Mouse (Mus musculus): Measurements from ENCODE around the gene Fbxl14. TPM values are rescaled to one million over a fixed set of nuclear protein-coding genes. Genes with fewer than 3 reads are reported as not detected.
A peak's percentile ranks its signal among the peaks of the same experiment; 100 is the strongest.

Fbxl14 gene
- polyA plus RNA-seq, 1 experiment from 2014 or later, result 2.1 TPM

GRCm38 (mm10) chr6:119504756-119505155, 25.3 kb downstream of the Fbxl14 start:
- H3K9ac ChIP-seq (ENCODE audit: low read depth, low read length), result no peak overlapping the region
- no peaks in the 10 kb centered on the region for H3K9me3 ChIP-seq (ENCODE audit: control insufficient read depth, low read length)
- ATAC-seq, result no peak
- H3K4me2 ChIP-seq (ENCODE audit: low read length), result no peak overlapping the region
- H3K4me3 ChIP-seq (ENCODE audit: low read length), result no peak overlapping the region
- H3K27ac ChIP-seq (ENCODE audit: low read depth, low read length), result no peak overlapping the region
- 86% methylated on average over 8 of the region's 8 CpGs for WGBS
- no peaks in the 10 kb centered on the region for H3K27me3 ChIP-seq (replicated peaks; ENCODE audit: control insufficient read depth, insufficient read depth, low read length)
- H3K4me1 ChIP-seq (ENCODE audit: control insufficient read depth, insufficient read depth, low read depth, low read length), result no peaks in the 10 kb centered on the region
- H3K36me3 ChIP-seq (ENCODE audit: control insufficient read depth, insufficient read depth, low read length), result no peaks in the 10 kb centered on the region

- H3K27ac ChIP-seq (ENCODE audit: low read depth, low read length), result no peak overlapping the region
- no peak overlapping the region for H3K9ac ChIP-seq (ENCODE audit: low read depth, low read length)
- H3K4me1 ChIP-seq (ENCODE audit: control insufficient read depth, insufficient read depth, low read depth, low read length), result no peaks in the 10 kb centered on the region
- no peak for ATAC-seq
- H3K9me3 ChIP-seq (ENCODE audit: control insufficient read depth, low read length), result no peaks in the 10 kb centered on the region
- no peaks in the 10 kb centered on the region for H3K36me3 ChIP-seq (ENCODE audit: control insufficient read depth, insufficient read depth, low read length)
- 62% methylated on average over 9 of the region's 9 CpGs for WGBS
- no peaks in the 10 kb centered on the region for H3K27me3 ChIP-seq (replicated peaks; ENCODE audit: control insufficient read depth, insufficient read depth, low read length)
- H3K4me3 ChIP-seq (ENCODE audit: low read length), result no peak overlapping the region
- no peak overlapping the region for H3K4me2 ChIP-seq (ENCODE audit: low read length)
These were observed 26.2 kb downstream of the Fbxl14 start for GRCm38 (mm10) chr6:119505525-119506225.

- no peak overlapping the region for H3K4me2 ChIP-seq (ENCODE audit: low read length)
- WGBS, result 96% methylated on average over 6 of the region's 6 CpGs
- no peaks in the 10 kb centered on the region for H3K4me1 ChIP-seq (ENCODE audit: control insufficient read depth, insufficient read depth, low read depth, low read length)
- no peaks in the 10 kb centered on the region for H3K27me3 ChIP-seq (replicated peaks; ENCODE audit: control insufficient read depth, insufficient read depth, low read length)
- no peak overlapping the region for H3K4me3 ChIP-seq (ENCODE audit: low read length)
- no peak overlapping the region for H3K27ac ChIP-seq (ENCODE audit: low read depth, low read length)
- H3K9me3 ChIP-seq (ENCODE audit: control insufficient read depth, low read length), result no peaks in the 10 kb centered on the region
- H3K36me3 ChIP-seq (ENCODE audit: control insufficient read depth, insufficient read depth, low read length), result no peaks in the 10 kb centered on the region
- ATAC-seq, result no peak
- no peak overlapping the region for H3K9ac ChIP-seq (ENCODE audit: low read depth, low read length)
These were observed 28.8 kb downstream of the Fbxl14 start for GRCm38 (mm10) chr6:119508221-119508620.

- H3K4me3 ChIP-seq (ENCODE audit: low read length), result no peak overlapping the region
These were observed 29.3 kb downstream of the Fbxl14 start for GRCm38 (mm10) chr6:119508634-119509375.

GRCm38 (mm10) chr6:119509437-119510037, 30.1 kb downstream of the Fbxl14 start:
- peaks cover 3% of the 10 kb centered on the region for H3K4me1 ChIP-seq (ENCODE audit: control insufficient read depth, insufficient read depth, low read depth, low read length)
- no peaks in the 10 kb centered on the region for H3K27me3 ChIP-seq (replicated peaks; ENCODE audit: control insufficient read depth, insufficient read depth, low read length)
- no peak overlapping the region for H3K9ac ChIP-seq (ENCODE audit: low read depth, low read length)
- H3K9me3 ChIP-seq (ENCODE audit: control insufficient read depth, low read length), result no peaks in the 10 kb centered on the region
- 88% methylated on average over 13 of the region's 13 CpGs for WGBS
- no peak for ATAC-seq
- no peak overlapping the region for H3K4me3 ChIP-seq (ENCODE audit: low read length)
- H3K36me3 ChIP-seq (ENCODE audit: control insufficient read depth, insufficient read depth, low read length), result no peaks in the 10 kb centered on the region
- no peak overlapping the region for H3K27ac ChIP-seq (ENCODE audit: low read depth, low read length)
- no peak overlapping the region for H3K4me2 ChIP-seq (ENCODE audit: low read length)

More at GRCm38 (mm10) chr6:119508634-119509375, 29.3 kb downstream of the Fbxl14 start:
- Histone ChIP-seq H3K4me1 (ENCODE audit: control insufficient read depth, insufficient read depth, low read depth, low read length) (no peaks in the 10 kb centered on the region), H3K36me3 (ENCODE audit: control insufficient read depth, insufficient read depth, low read length) (no peaks in the 10 kb centered on the region), H3K4me2 (ENCODE audit: low read length) (no peak overlapping the region), H3K9ac (ENCODE audit: low read depth, low read length) (no peak overlapping the region), H3K9me3 (ENCODE audit: control insufficient read depth, low read length) (no peaks in the 10 kb centered on the region), H3K27me3 (replicated peaks; ENCODE audit: control insufficient read depth, insufficient read depth, low read length) (no peaks in the 10 kb centered on the region), H3K27ac (ENCODE audit: low read depth, low read length) (no peak overlapping the region)
- no peak for ATAC-seq
- 82% methylated on average over 10 of the region's 10 CpGs for WGBS

- no peak overlapping the region for H3K4me2 ChIP-seq (ENCODE audit: low read length)
- no peaks in the 10 kb centered on the region for H3K36me3 ChIP-seq (ENCODE audit: control insufficient read depth, insufficient read depth, low read length)
- ATAC-seq, result no peak
- H3K9ac ChIP-seq (ENCODE audit: low read depth, low read length), result no peak overlapping the region
- H3K4me3 ChIP-seq (ENCODE audit: low read length), result no peak overlapping the region
- H3K4me1 ChIP-seq (ENCODE audit: control insufficient read depth, insufficient read depth, low read depth, low read length), result peaks cover 4% of the 10 kb centered on the region
- WGBS, result 84% methylated on average over 11 of the region's 11 CpGs
- H3K27ac ChIP-seq (ENCODE audit: low read depth, low read length), result no peak overlapping the region
- H3K27me3 ChIP-seq (replicated peaks; ENCODE audit: control insufficient read depth, insufficient read depth, low read length), result no peaks in the 10 kb centered on the region
- H3K9me3 ChIP-seq (ENCODE audit: control insufficient read depth, low read length), result no peaks in the 10 kb centered on the region
These were observed 33.2 kb downstream of the Fbxl14 start for GRCm38 (mm10) chr6:119512701-119513100.

- Histone ChIP-seq H3K4me3 (ENCODE audit: low read length) (no peak overlapping the region), H3K9me3 (ENCODE audit: control insufficient read depth, low read length) (no peaks in the 10 kb centered on the region), H3K9ac (ENCODE audit: low read depth, low read length) (no peak overlapping the region), H3K27me3 (replicated peaks; ENCODE audit: control insufficient read depth, insufficient read depth, low read length) (no peaks in the 10 kb centered on the region), H3K4me1 (ENCODE audit: control insufficient read depth, insufficient read depth, low read depth, low read length) (peaks cover 4% of the 10 kb centered on the region), H3K27ac (ENCODE audit: low read depth, low read length) (no peak overlapping the region), H3K36me3 (ENCODE audit: control insufficient read depth, insufficient read depth, low read length) (no peaks in the 10 kb centered on the region), H3K4me2 (ENCODE audit: low read length) (no peak overlapping the region)
- 75% methylated on average over 5 of the region's 5 CpGs for WGBS
- ATAC-seq, result no peak
These were observed 34.0 kb downstream of the Fbxl14 start for GRCm38 (mm10) chr6:119513452-119513851.

GRCm38 (mm10) chr6:119514085-119514484, 34.6 kb downstream of the Fbxl14 start:
- Histone ChIP-seq H3K27ac (ENCODE audit: low read depth, low read length) (no peak overlapping the region), H3K27me3 (replicated peaks; ENCODE audit: control insufficient read depth, insufficient read depth, low read length) (no peaks in the 10 kb centered on the region), H3K4me1 (ENCODE audit: control insufficient read depth, insufficient read depth, low read depth, low read length) (peaks cover 4% of the 10 kb centered on the region), H3K4me2 (ENCODE audit: low read length) (no peak overlapping the region), H3K36me3 (ENCODE audit: control insufficient read depth, insufficient read depth, low read length) (no peaks in the 10 kb centered on the region), H3K9ac (ENCODE audit: low read depth, low read length) (no peak overlapping the region), H3K4me3 (ENCODE audit: low read length) (no peak overlapping the region), H3K9me3 (ENCODE audit: control insufficient read depth, low read length) (no peaks in the 10 kb centered on the region)
- WGBS, result 56% methylated on average over 7 of the region's 7 CpGs
- ATAC-seq, result peak; percentile 54; the same call in 1 of the 2 replicates

GRCm38 (mm10) chr6:119520731-119521130, 41.3 kb downstream of the Fbxl14 start:
- H3K27ac ChIP-seq (ENCODE audit: low read depth, low read length), result no peak overlapping the region
- WGBS, result 27% methylated on average over 9 of the region's 9 CpGs
- no peak overlapping the region for H3K4me2 ChIP-seq (ENCODE audit: low read length)
- no peak for ATAC-seq
- no peak overlapping the region for H3K9ac ChIP-seq (ENCODE audit: low read depth, low read length)
- no peaks in the 10 kb centered on the region for H3K27me3 ChIP-seq (replicated peaks; ENCODE audit: control insufficient read depth, insufficient read depth, low read length)
- peaks cover 4% of the 10 kb centered on the region for H3K4me1 ChIP-seq (ENCODE audit: control insufficient read depth, insufficient read depth, low read depth, low read length)
- H3K9me3 ChIP-seq (ENCODE audit: control insufficient read depth, low read length), result peaks cover 3% of the 10 kb centered on the region
- H3K4me3 ChIP-seq (ENCODE audit: low read length), result no peak overlapping the region
- no peaks in the 10 kb centered on the region for H3K36me3 ChIP-seq (ENCODE audit: control insufficient read depth, insufficient read depth, low read length)
